Mouse (Mus musculus) hindbrain, embryonic 14.5 days (tissue): ENCODE measurements around the gene Tmem127. TPM values are rescaled to one million over a fixed set of nuclear protein-coding genes. Genes with fewer than 3 reads are reported as not detected.
"Not testable (repeated sequence)": the region's sequence is repeated elsewhere in the genome, so short reads cannot be mapped to it uniquely, and the experiment has no call there.

Experiments used
- ATAC-seq: fragments of 200-750 bp; cut with Nextera tagmentation; 2 replicates; pipeline ENCODE4 v1.8.0; 2017; ENCODE audit warnings: moderate number of reproducible peaks, mild to moderate bottlenecking, moderate TSS enrichment, moderate library complexity; ENCODE audit not compliant: low FRiP score
- DNase-seq: peaks from one replicate; pipeline ENCODE4 v3.0.0-alpha.2; 2015; ENCODE audit warnings: low spot score
- H3K27ac ChIP-seq: fragments of 300-500 bp; sonication (generic); 2 replicates; pipeline ENCODE4 v1.5.1; 2014; ENCODE audit warnings: mild to moderate bottlenecking, moderate library complexity
- H3K27me3 ChIP-seq: fragments of 300-500 bp; sonication (generic); 2 replicates; pipeline ENCODE4 v1.6.1; 2014; ENCODE audit warnings: mild to moderate bottlenecking, low read length, mixed read lengths; ENCODE audit not compliant: control insufficient read depth, insufficient read depth
- H3K36me3 ChIP-seq: fragments of 300-500 bp; sonication (generic); replicated peaks from 2 replicates; pipeline ENCODE4 v1.6.1; 2014; ENCODE audit not compliant: control insufficient read depth, insufficient read depth
- H3K4me1 ChIP-seq: fragments of 300-500 bp; sonication (generic); replicated peaks from 2 replicates; pipeline ENCODE4 v1.6.1; 2014; ENCODE audit warnings: antibody characterized with exemption, low read length, mixed read lengths; ENCODE audit not compliant: control insufficient read depth, insufficient read depth
- H3K4me2 ChIP-seq: fragments of 300-500 bp; sonication (generic); replicated peaks from 2 replicates; pipeline ENCODE4 v1.6.1; 2014; ENCODE audit warnings: mild to moderate bottlenecking, moderate library complexity
- H3K4me3 ChIP-seq: fragments of 300-500 bp; sonication (generic); replicated peaks from 2 replicates; pipeline ENCODE4 v1.5.1; 2014; ENCODE audit warnings: mild to moderate bottlenecking, low read length
- H3K9ac ChIP-seq: fragments of 300-500 bp; sonication (generic); 2 replicates; pipeline ENCODE4 v1.6.1; 2014
- H3K9me3 ChIP-seq: fragments of 300-500 bp; sonication (generic); 2 replicates; pipeline ENCODE4 v1.6.1; 2016; ENCODE audit warnings: low read length; ENCODE audit not compliant: control insufficient read depth
- WGBS: fragments of 180-500 bp; shearing (Covaris S2); extraction: QIAGEN DNeasy Blood & Tissue Kit; methylation state at CpG from one replicate; pipeline ENCODE4 v1.1.7; 2014; 5-methylcytosine and 5-hydroxymethylcytosine counted together
- polyA plus RNA-seq: library from polyadenylated mRNA; unstranded; fragments of >200 nt; fragmentation: Nextera tagmentation; extraction: Ambion mirVana; gene quantifications from 2 replicates; pipeline ENCODE4 v1.2.1, GENCODE M21; 2014

The Tmem127 gene
- polyA plus RNA-seq, 1 experiment from 2014 or later, result 43.0 TPM

DNA sequence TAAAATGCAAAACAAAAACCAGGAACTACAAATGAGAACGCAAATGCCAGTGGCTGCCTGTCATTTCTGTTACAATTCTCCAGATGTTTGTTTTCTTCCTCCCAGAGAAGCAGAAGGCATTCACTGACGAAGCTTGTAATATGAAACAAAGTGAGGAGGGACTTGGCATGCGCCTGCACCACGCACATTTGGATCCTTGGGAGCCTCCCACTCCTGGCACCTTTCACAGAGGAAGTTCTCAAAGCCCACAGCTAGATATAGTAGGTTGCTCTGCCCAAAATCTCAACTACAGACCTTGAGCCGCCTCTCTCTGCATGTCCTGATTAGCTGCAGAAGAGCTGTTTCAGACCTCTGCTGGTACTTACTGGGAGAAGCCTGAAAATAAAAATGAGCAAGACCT lies 11.6 kb downstream of the Tmem127 start:
- WGBS, result 89% methylated on average over 5 of the region's 5 CpGs
- H3K9me3 ChIP-seq, result no peaks in the 10 kb centered on the region
- ATAC-seq, result no peak
- no peaks in the 10 kb centered on the region for H3K4me1 ChIP-seq
- H3K36me3 ChIP-seq, result peaks cover 48% of the 10 kb centered on the region
- no peak overlapping the region for H3K4me3 ChIP-seq
- DNase-seq, result no peak
- no peak overlapping the region for H3K4me2 ChIP-seq
- no peak overlapping the region for H3K27ac ChIP-seq
- no peaks in the 10 kb centered on the region for H3K27me3 ChIP-seq
- no peak overlapping the region for H3K9ac ChIP-seq

DNA sequence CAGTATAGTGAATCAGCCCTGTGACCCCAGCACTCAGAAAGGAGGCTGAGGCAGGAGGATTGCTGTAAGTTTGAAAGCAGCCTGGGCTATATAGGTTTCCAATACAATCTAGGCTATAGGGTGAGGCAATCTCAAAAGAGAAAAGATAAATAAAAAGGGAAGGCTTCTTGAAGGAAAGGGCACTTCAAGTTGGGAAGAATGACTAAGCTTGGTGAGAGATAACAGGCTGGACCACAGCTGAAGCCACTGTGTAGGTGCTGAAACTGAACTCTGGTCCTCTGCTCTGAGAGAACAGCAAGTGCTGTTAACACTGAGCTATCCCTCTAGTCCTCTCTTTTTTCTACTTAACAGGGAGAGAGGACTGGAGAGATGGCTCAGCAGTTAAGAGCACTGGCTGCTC lies 14.8 kb downstream of the Tmem127 start:
- H3K4me3 ChIP-seq, result no peak overlapping the region
- H3K9ac ChIP-seq, result no peak overlapping the region
- no peak overlapping the region for H3K4me2 ChIP-seq
- DNase-seq (no peak), ATAC-seq (no peak)
- peaks cover 26% of the 10 kb centered on the region for H3K36me3 ChIP-seq
- H3K9me3 ChIP-seq, result no peaks in the 10 kb centered on the region
- H3K4me1 ChIP-seq, result no peaks in the 10 kb centered on the region
- no peak overlapping the region for H3K27ac ChIP-seq
- H3K27me3 ChIP-seq, result no peaks in the 10 kb centered on the region

DNA sequence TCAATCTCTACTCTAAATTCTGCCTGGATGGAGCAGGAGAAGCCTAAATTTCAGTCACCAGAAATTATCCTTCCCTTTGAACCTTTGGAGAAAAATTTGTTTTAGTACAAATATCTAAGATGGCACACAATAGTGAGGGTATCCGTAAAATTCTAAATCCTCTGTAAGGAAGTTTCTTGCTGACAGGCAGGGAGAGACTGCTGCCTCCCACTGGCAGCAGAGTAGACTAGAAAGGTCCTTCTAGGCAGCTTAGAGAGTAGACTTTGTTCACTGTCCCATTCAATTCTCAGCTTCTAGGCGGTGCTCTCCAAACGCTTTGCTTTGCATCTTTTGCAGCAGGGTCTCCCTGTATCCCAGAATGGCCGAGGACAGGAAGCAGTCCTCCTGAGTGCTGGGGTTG lies 20.1 kb downstream of the Tmem127 start:
- whole genome bisulfite sequencing, result 36% methylated on average over 4 of the region's 4 CpGs
- Histone ChIP-seq H3K4me3 (no peak overlapping the region), H3K27ac (no peak overlapping the region), H3K4me1 (peaks cover 13% of the 10 kb centered on the region), H3K9ac (no peak overlapping the region), H3K4me2 (no peak overlapping the region), H3K9me3 (no peaks in the 10 kb centered on the region), H3K27me3 (no peaks in the 10 kb centered on the region), H3K36me3 (no peaks in the 10 kb centered on the region)
- DNase-seq (no peak), ATAC-seq (no peak)

DNA sequence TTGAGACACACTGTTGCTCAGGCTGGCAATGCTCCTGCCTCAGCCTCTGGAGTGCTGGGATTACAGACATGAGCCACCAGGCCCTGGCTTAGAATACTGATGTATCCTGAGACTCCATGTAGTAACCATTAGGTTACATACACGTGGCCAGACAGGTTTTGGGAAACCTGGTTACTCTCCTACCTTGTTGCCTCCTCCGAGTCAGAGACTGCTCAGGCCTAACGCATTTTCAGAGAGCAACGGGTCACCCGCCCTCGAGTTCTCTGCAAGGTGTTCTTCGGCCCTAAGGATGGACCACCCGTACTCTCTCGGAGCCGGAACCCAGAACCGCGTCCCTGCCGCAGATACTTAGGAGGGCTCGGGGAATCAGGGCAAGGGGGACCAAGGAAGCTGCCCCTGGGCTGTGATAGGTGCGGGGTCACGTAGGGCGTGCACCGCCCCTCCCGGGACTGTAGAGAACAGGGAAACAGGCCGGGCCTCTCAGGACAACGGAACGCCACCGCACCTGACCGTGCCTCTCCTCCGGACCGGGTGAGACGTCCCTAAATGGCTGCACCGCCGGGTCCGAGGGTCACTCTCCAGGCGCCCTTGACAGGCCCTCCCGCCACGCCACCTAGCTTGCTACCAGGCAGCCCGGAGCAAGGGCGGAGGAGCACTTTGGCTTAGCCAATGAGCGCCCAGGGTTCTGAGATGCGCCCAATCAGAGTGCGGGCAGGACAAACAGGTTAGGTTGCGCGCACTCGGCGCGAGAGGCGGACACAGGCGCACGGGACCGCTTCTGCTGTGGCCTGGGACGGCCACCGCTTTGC lies 22.0 kb downstream of the Tmem127 start, which contains the start of gene Stard7:
Gene Stard7 (plus strand): TSS at position 728 of the 809 bp plus-strand sequence.
- Histone ChIP-seq H3K4me1 (peaks cover 17% of the 10 kb centered on the region), H3K27ac (peak within 1 kb of the TSS; percentile 91), H3K9ac (peak within 1 kb of the TSS; percentile 87), H3K4me2 (peak within 1 kb of the TSS; percentile 82), H3K36me3 (no peaks in the 10 kb centered on the region), H3K4me3 (peak within 1 kb of the TSS; percentile 85), H3K9me3 (no peaks in the 10 kb centered on the region), H3K27me3 (no peaks in the 10 kb centered on the region)
- peak; percentile 98 for ATAC-seq
- peak; percentile 92 for DNase-seq
- whole genome bisulfite sequencing, result under 1% methylated on average over 48 of the region's 49 CpGs

DNA sequence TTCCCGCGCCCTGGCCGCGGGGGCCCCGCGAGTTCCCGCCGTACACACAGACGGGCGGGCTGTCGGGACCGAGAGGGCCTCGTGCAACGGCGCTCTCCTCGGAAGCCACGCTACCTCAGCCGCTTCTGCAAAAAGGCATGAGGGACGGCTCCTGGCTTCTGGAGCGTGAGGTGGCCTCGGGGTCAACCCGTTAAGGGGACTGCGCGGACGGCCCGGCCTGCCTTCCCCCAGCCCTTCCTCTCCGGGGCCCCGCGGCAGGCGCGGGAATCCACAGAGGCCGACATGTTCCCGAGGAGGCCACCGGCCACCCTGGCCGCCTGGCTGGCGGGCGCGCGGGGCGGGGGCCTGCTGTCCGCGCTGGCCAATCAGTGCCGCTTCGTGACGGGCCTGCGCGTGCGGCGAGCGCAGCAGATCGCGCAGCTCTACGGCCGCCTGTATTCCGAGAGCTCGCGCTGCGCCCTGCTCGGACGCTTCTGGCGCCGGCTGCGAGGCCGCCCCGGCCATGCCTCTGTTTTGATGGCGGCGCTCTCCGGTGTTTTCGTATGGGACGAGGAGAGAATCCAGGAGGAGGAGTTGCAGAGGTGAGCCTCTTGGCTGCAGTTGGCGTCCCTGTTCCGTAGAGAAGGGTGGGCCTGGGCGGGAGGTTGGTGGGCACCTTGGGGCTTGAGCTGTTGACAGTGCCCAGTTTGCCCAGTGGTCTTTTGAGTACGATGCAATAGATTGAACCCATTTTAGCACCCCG lies 22.8 kb downstream of the Tmem127 start:
- peak; percentile 84 for DNase-seq
- Histone ChIP-seq H3K4me3 (peak overlapping the region; percentile 85), H3K4me2 (peak overlapping the region; percentile 82), H3K27me3 (no peaks in the 10 kb centered on the region), H3K36me3 (no peaks in the 10 kb centered on the region), H3K9me3 (no peaks in the 10 kb centered on the region), H3K4me1 (peaks cover 21% of the 10 kb centered on the region), H3K27ac (peak overlapping the region; percentile 91), H3K9ac (peak overlapping the region; percentile 87)
- WGBS, result under 1% methylated on average over 74 of the region's 75 CpGs
- peak; percentile 94 for ATAC-seq

DNA sequence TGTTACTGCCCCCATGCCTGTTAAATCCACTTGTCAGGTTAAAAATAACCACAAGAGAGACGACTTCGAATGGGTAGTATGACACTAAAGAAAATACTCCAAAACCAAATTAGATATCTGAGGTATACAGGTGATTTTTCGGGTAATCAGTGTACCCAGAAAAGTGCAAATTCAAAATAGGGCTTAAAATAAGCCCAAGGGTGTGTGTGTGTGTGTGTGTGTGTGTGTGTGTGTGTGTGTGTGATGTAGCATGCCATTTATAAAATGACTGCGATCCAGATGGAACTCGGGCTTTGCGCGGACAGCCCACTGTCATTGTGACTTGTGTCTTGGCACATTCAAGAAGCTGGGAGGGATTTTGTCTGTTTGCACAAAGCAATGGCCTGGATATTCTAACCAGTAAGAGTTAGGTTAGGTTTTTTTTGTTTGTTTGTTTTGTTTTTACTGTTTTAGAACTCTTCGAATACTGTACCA lies 23.4 kb downstream of the Tmem127 start:
- no peak for ATAC-seq
- DNase-seq, result peak; percentile 28
- Histone ChIP-seq H3K9ac (peak overlapping the region; percentile 87), H3K27ac (peak overlapping the region; percentile 91), H3K4me2 (peak overlapping the region; percentile 82), H3K4me1 (peaks cover 21% of the 10 kb centered on the region), H3K27me3 (no peaks in the 10 kb centered on the region), H3K9me3 (no peaks in the 10 kb centered on the region), H3K36me3 (no peaks in the 10 kb centered on the region), H3K4me3 (peak overlapping the region; percentile 85)
- 9% methylated on average over 8 of the region's 8 CpGs for WGBS

DNA sequence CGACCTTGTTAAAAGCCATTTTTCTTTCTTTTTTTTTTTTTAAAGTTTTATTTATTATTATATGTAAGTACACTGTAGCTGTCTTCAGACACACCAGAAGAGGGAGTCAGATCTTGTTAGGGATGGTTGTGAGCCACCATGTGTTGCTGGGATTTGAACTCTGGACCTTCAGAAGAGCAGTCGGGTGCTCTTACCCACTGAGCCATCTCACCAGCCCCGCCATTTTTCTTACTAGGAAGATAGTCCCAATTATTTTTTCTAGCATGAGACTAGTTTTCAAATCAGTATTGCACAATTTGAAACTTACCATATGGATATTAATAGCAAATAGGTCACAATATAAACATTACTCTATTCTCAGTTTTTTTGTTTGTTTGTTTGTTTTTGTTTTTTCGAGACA lies 24.3 kb downstream of the Tmem127 start:
- Histone ChIP-seq H3K4me1 (peaks cover 21% of the 10 kb centered on the region), H3K4me2 (peak overlapping the region; percentile 15; the same call in 1 of the 2 replicates)
- H3K27ac ChIP-seq, ATAC-seq, H3K9me3 ChIP-seq, H3K27me3 ChIP-seq, H3K9ac ChIP-seq, DNase-seq, H3K4me3 ChIP-seq, H3K36me3 ChIP-seq: not testable (repeated sequence)
- WGBS, result 89% methylated on average over 4 of the region's 4 CpGs

DNA sequence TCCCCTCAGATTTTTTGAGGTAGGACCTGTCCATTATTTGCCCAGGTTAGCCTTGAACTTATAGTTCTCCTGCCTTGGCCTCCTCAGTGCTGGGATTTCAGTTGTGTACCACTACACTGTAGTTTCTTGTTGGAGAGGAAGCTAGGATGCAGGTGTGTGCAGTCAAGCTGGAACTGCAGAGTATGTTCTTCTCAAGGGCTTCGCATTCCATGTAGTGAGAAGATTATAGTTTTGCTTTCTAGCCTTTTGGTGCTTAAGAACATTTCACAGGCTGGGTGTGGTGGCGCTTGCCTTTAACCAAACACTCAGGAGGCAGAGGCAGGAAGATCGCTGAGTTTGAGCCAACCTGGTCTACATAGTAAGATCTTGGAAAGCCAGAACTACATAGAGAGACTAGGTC lies 25.1 kb downstream of the Tmem127 start:
- Histone ChIP-seq H3K9ac (no peak overlapping the region), H3K9me3 (no peaks in the 10 kb centered on the region), H3K36me3 (no peaks in the 10 kb centered on the region), H3K4me1 (peaks cover 21% of the 10 kb centered on the region), H3K4me3 (no peak overlapping the region), H3K4me2 (peak overlapping the region; percentile 15; the same call in 1 of the 2 replicates), H3K27me3 (no peaks in the 10 kb centered on the region), H3K27ac (no peak overlapping the region)
- 98% methylated on average over 3 of the region's 3 CpGs for WGBS
- no peak for ATAC-seq
- no peak for DNase-seq

DNA sequence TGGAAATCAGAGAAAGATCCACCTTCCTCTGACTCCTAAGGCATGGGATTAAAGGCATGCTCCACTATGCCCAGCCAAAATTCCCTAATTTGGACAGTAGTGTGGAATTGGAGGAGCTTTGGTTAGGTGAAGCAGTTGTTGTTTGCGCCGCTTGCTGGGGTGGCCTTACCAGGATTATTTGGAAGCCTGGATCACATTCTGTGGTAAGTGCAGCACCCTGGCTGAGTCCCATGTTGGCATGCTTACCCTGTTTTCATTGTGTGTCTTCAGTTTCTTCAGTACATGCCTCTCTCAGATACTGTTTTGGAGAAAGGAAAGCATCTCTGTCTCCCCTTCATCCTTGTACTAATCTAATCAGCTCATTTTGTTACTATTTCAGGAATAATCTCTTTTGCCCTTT lies 26.9 kb downstream of the Tmem127 start:
- DNase-seq (no peak), ATAC-seq (no peak)
- H3K4me3 ChIP-seq, result no peak overlapping the region
- no peak overlapping the region for H3K27ac ChIP-seq
- H3K27me3 ChIP-seq, result no peaks in the 10 kb centered on the region
- H3K4me2 ChIP-seq, result no peak overlapping the region
- 97% methylated on average over 2 of the region's 2 CpGs for WGBS
- no peak overlapping the region for H3K9ac ChIP-seq
- H3K9me3 ChIP-seq, result no peaks in the 10 kb centered on the region
- peaks cover 21% of the 10 kb centered on the region for H3K4me1 ChIP-seq
- no peaks in the 10 kb centered on the region for H3K36me3 ChIP-seq
